Mouse (Mus musculus): Measurements from ENCODE around the gene Tspan12.

Tspan12 gene

DNA sequence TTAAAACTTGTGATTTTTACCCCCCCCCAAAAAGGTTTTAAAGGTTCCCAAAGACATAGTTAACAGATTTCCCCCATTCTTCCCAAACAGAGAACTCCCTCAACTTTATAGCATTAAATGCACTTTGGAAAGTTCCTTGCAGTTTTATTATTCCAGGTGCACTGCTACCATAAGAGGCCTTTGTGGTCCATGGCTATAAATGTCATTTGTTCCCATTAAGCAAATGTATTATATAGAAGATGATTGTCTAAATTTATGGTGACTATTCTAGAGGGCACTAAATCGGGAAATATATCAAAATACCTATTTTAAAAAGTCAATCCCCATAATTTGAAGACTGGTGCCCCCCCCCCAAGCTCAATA is 82.9 kb downstream of the Tspan12 start:
- no peak for DNase-seq (ENCODE audit: low spot score)

GRCm38 (mm10) chr6:21768745-21769446 is 83.4 kb downstream of the Tspan12 start:
- DNase-seq (ENCODE audit: low spot score), result no peak

- no peak for DNase-seq (ENCODE audit: low spot score)
These were observed 84.5 kb downstream of the Tspan12 start for GRCm38 (mm10) chr6:21767787-21768221.

DNA sequence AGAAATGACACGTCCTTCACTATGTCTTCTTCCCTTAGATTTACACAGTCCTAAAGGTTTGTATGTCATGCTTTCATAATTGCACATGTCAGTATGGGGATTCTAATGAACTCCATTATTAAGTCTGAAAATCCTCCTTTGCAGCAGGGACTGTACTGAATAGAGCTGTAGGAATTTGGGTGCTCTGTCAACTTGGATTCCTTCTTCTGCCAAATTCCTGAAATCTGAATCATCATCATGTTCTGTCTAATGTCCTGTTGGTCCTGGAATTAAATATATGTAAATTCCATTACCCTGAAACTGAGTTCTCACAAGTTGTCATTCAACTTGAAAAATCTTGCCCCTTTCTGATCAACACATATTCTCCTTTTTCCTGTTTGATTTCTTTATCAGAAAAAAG is 104.8 kb downstream of the Tspan12 start:
- DNase-seq (ENCODE audit: low spot score), result no peak

DNA sequence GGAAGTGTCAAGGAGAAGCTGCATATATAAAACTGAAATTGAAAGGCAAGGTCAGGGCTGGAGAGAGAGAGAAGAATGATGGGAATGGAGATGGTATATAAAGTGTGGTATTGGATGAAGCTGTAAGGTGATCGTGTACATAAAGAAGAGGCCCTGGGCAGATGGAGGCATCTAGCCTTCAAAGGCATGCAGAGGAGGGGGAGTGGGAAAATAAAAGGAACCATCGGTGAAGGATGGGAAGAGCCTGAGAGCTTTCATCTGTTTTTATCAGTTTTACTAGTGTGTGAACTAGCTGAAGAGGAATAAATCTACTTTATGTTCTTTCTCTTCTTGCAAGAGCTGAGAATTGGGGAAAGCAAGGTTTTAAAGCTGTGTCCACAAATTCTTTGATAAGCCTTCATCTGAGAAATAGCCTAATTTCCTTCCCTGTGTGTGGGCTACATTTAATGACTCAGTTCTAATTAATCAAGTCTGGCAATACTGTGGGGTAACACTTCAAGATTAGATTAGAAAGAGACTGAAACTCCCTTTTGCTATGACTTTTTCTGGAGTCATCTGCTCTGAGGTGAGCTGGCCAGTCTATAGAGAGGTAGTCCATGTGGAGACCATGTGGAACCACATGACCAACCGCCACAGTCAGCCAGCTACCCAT is 107.6 kb downstream of the Tspan12 start:
- DNase-seq (ENCODE audit: low spot score), result no peak

- DNase-seq (ENCODE audit: low spot score), result no peak
These were observed 111.7 kb downstream of the Tspan12 start for GRCm38 (mm10) chr6:21740606-21741005.

DNA sequence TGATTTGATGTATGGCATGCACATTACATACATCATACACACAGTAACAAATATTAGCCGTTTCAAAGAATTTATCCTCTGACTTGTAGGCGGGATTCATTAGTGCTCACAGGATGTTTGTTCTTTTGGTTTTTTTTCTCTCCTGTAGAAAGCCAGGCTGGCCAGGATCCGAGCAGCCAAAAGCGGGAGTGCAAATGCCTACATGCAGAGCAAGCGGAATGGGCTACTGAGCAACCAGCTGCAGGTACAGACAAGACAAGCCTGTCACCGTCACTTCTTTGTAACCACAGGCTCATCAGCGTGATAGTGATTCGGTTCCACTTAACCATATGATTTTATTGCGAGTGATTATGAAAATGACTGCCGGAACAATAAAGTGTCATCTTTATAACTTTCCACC is 130.1 kb downstream of the Tspan12 start:
- no peak for DNase-seq (ENCODE audit: low spot score)

Measured in spleen, adult 12 weeks (tissue).